12 mouse cellular contexts compared by ENCODE assay signal in genomic region chr7:105577377-105577871, GRCm38 (mm10). TPM values are rescaled to one million over a fixed set of nuclear protein-coding genes. Genes with fewer than 3 reads are reported as not detected.
"Had no signal": no experiment of that assay in that cellular context is flagged by ENCODE, and none has a peak within 500 bp of the region (broad histone marks: within the 10 kb centered on the region; RNA-seq: fewer than 3 reads in every experiment).

No protein-coding gene starts in this region.

- H3K27ac ChIP-seq: kidney, postnatal 0 days; limb, embryonic 15.5 days; liver, embryonic 12.5 days; midbrain, embryonic 12.5 days had no signal

- DNase-seq: kidney, adult 8-10 months; kidney, postnatal 36 days; lung, embryonic 14.5 days; right cerebral cortex, adult 18-20 months; right cerebral cortex, postnatal 25 days; thymus, postnatal 36 days had no signal

- H3K9ac ChIP-seq: limb, embryonic 15.5 days; liver, embryonic 12.5 days; lung, embryonic 14.5 days; midbrain, embryonic 12.5 days had no signal

- ATAC-seq: liver, embryonic 12.5 days; midbrain, embryonic 16.5 days had no signal

- H3K4me3 ChIP-seq: limb, embryonic 15.5 days; liver, embryonic 12.5 days; midbrain, embryonic 12.5 days had no signal

- H3K9me3 ChIP-seq: limb, embryonic 15.5 days; liver, embryonic 12.5 days; midbrain, embryonic 12.5 days had no signal

- H3K36me3 ChIP-seq: liver, embryonic 12.5 days had no signal

- H3K4me2 ChIP-seq: limb, embryonic 15.5 days; liver, embryonic 12.5 days; lung, embryonic 14.5 days; midbrain, embryonic 12.5 days had no signal

- H3K27me3 ChIP-seq: limb, embryonic 15.5 days; midbrain, embryonic 12.5 days had no signal

RNA-seq across cellular contexts. Expression of gene Hpx, which starts 22.5 kb away (rescaled TPM):
- polyA plus RNA-seq: neural tube, embryonic 14.5 days had no signal
